Mouse (Mus musculus) brain, adult 10 weeks (tissue): ENCODE measurements around the gene Naif1. TPM values are rescaled to one million over a fixed set of nuclear protein-coding genes. Genes with fewer than 3 reads are reported as not detected.

Source experiments
- polyA plus RNA-seq: library from polyadenylated mRNA; stranded (reverse); fragments of 350-450 nt; fragmentation: Illumina TruSeq; extraction: RNeasy Lipid Tissue Mini Kit (QIAGEN cat#74804); gene quantifications from one replicate; pipeline ENCODE4 v1.2.3, GENCODE M21; 2015; ENCODE audit warnings: low read depth, low replicate concordance

Gene Naif1
- polyA plus RNA-seq, result 2.4 TPM

GRCm38 (mm10) chr2:32449761-32450754 lies at the start of gene Naif1:
Naif1 (plus strand) TSS chr2:32450457.

GRCm38 (mm10) chr2:32450881-32451844 lies 906 bp downstream of the Naif1 start, which contains the start of gene Slc25a25:
Slc25a25 (minus strand) TSS chr2:32451445.

Other genes with a start within 250 kb of the Naif1 start
- gene Pomt1, start 213.9 kb upstream of the Naif1 start, polyA plus RNA-seq, result 12.8 TPM
- 60.4 TPM for gene Uck1, start 190.3 kb upstream of the Naif1 start, polyA plus RNA-seq
- 61.7 TPM for gene Golga2, start 163.1 kb upstream of the Naif1 start, polyA plus RNA-seq
- 488 TPM for gene Swi5, start 162.4 kb upstream of the Naif1 start, polyA plus RNA-seq
- 59.5 TPM for gene Ciz1, start 98.1 kb upstream of the Naif1 start, polyA plus RNA-seq
- gene Dnm1, start 97.1 kb upstream of the Naif1 start, polyA plus RNA-seq, result 752 TPM
- gene 1110008P14Rik, start 68.5 kb upstream of the Naif1 start, polyA plus RNA-seq, result 442 TPM
- gene Lcn2, start 62.2 kb upstream of the Naif1 start, polyA plus RNA-seq, result 1.5 TPM
- 60.8 TPM for gene Ptges2, start 54.6 kb upstream of the Naif1 start, polyA plus RNA-seq
- 57.6 TPM for gene Slc25a25, start 988 bp downstream of the Naif1 start, polyA plus RNA-seq
- 45.6 TPM for gene Fam102a, start 84.9 kb downstream of the Naif1 start, polyA plus RNA-seq
- 99.3 TPM for gene Dpm2, start 120.4 kb downstream of the Naif1 start, polyA plus RNA-seq
- gene Pip5kl1, start 124.3 kb downstream of the Naif1 start, polyA plus RNA-seq, result 10.5 TPM
- 0.71 TPM for gene 9430097D07Rik, start 125.2 kb downstream of the Naif1 start, polyA plus RNA-seq
- 30.5 TPM for gene St6galnac4, start 136.6 kb downstream of the Naif1 start, polyA plus RNA-seq
- gene St6galnac6, start 149.3 kb downstream of the Naif1 start, polyA plus RNA-seq, result 122 TPM
- gene Ak1, start 171.3 kb downstream of the Naif1 start, polyA plus RNA-seq, result 123 TPM
- gene Eng, start 196.1 kb downstream of the Naif1 start, polyA plus RNA-seq, result 20.2 TPM